Mouse (Mus musculus) CH12.LX (cell line): ENCODE measurements around the gene Tox2.

Experiments
- EP300 ChIP-seq: IDR thresholded peaks from 2 replicates; pipeline ENCODE4 v1.6.1; 2011; ENCODE audit warnings: low read length, improper control_type of control experiment
- JUND ChIP-seq: conservative IDR thresholded peaks from 2 replicates; pipeline ENCODE4 v1.6.1; 2011; ENCODE audit warnings: low read depth, low read length, improper control_type of control experiment
- POLR2A ChIP-seq: IDR thresholded peaks from 2 replicates; pipeline ENCODE4 v1.6.1; 2011; ENCODE audit warnings: low read depth, mild to moderate bottlenecking, improper control_type of control experiment, low read length
- USF1 ChIP-seq: IDR thresholded peaks from 2 replicates; pipeline ENCODE4 v1.6.1; 2014; ENCODE audit warnings: low read depth, mild to moderate bottlenecking, inconsistent platforms, low read length, improper control_type of control experiment

DNA sequence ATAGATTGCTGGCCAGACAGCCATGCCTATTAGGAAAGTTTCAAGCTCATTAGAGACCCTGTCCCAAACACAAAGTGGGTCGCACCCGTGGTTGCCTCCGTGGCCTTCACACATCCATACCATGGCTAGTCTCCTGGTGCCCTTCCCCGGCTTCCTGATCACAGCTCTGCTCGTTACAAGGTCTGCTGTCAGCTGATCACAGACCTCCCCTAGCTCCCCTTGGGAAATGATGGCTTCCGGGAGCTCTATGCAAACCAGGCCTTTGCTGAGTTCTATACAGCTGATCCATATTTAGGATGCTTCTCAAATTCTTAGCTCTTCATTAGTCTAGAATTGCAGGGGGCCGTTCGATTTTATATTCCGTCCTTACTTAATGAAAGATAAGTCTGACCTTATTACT, 75.1 kb downstream of the Tox2 start:
- no peak for TF ChIP-seq EP300
- no peak for TF ChIP-seq POLR2A
- TF ChIP-seq JUND: no peak
- TF ChIP-seq USF1: no peak
